Mouse (Mus musculus): ENCODE results near the gene Artn.

GRCm38 (mm10) chr4:117890750-117891149, 38.8 kb downstream of the Artn start:
- no peak for TF ChIP-seq CTCF (IDR thresholded peaks at IDR 0.05; ENCODE audit: borderline replicate concordance, insufficient read depth, low read depth, low read length)
- no peak for TF ChIP-seq POLR2A (IDR thresholded peaks at IDR 0.05; ENCODE audit: borderline replicate concordance, insufficient read depth, low read length)
